Mouse (Mus musculus): ENCODE measurements at regions not wholly inside any gene's neighbourhood (a gene's known extent, or its start where the extent isn't known, plus 50 kb on each side); places are given as distances from the start of the nearest gene placed in this dataset.

DNA sequence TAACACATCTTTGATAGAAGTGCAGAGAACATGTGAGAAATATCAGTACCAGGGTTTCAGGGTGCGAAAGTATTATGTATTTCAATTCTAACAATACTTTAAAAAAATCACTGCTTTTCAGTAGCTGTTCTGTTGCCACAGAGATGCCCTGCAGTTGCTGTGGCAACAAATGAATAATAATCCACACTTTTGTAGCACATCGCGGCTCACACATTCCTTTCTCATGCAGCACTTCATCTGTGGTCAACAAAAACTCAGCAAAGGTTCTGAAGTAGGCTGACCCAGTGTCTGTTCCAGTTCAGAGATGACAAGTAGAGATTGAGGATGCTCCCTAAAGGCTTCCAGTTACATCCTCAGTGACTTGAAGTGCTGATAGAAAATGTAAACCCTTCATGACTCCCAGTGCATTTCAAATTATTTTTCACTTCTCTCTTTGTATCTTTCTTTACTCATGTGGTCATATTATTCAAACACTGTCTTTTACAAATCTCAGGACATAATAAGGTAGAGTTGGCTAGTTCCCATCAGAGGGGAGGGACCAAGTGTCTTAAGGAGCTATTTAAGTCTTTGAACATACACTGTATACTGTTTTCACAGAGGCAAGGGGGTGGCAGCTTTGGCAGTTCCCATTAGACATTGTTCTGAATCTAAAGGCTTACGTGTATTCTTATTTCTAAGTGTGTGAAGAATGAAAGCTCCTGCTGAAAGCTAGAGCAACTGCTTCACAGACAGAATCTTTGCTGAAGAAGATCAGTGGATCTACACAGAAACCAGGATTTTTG is 460.6 kb upstream of the Slit2 start:
- TF ChIP-seq CTCF (IDR thresholded peaks at IDR 0.05; ENCODE audit: extremely low read depth, insufficient read depth, low read length) (no peak), POLR2A (IDR thresholded peaks at IDR 0.05; ENCODE audit: extremely low read depth, insufficient read depth, low read length) (no peak)

Measured in cortical plate, adult 2 months (tissue).